Mouse (Mus musculus) v-Abl transformed pro-B cells (cell line): Measurements from ENCODE around the gene Rbm20.

Experiments
- in situ Hi-C, 2 experiments: fragments of 400-800 bp; cut with MboI; formaldehyde crosslinking; loops; one replicate each; pipeline ENCODE4 v1.15.1; 2025; ENCODE audit not compliant: unreplicated experiment in 2 of 2

Rbm20 gene

GRCm38 (mm10) chr19:53891569-53891968 lies 214.5 kb downstream of the Rbm20 start:
- in situ Hi-C loops = loop anchor here in 1 of 2 experiments (25.0 kb wide), 1 partner anchor 754 kb away; the partner anchor contains the start of gene Add3

DNA sequence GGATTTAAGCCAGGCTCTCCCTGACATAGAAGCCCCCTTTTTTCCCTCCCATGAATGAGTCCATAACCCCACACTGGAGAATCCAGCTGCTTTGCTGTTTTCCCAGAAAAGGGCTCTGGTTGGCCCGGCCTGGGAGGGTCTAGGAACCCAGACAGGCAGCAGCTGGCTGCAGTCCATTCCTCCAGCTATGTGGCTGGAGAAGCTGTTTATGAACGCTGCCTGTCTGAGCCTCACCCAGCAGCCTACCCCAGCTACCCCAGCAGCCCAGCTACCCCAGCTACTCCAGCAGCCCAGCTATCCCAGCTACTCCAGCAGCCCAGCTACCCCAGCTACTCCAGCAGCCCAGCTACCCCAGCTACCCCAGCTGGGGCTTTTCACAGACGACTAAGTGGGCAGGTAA lies 215.0 kb downstream of the Rbm20 start, which contains the start of gene Pdcd4:
TSS of gene Pdcd4 (plus strand) at position 171 of the 400 bp plus-strand sequence.
- in situ Hi-C loops = loop anchor here in 1 of 2 experiments (25.0 kb wide), 1 partner anchor 755 kb away; the partner anchor contains the start of gene Add3

DNA sequence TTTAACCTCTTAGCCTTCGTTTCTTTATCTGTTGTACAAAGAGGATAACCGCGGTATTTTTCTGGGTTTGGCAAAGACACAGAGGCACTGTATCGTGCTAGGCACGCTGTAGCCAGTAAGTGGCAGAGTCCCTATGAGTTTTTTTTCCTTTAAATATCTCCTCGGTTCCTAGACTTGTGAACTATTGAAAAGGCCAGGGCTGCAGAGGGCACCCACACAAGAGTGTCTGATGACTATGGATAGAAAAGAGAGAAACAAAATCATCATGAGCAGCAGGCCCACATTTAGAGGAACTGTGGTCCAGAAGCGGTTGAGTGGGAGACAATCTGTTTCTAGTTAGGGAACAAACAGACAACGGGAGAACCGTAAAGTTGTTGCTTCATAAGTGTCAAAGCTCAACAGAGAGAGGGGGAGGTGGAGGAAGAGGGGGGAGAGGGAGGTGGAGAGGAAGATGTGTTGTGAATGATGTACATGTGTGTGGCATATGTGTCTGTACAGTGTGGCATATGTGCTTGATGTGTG lies 215.8 kb downstream of the Rbm20 start:
- in situ Hi-C loops = loop anchor here in 1 of 2 experiments (25.0 kb wide), 1 partner anchor 756 kb away; the partner anchor contains the start of gene Add3

- in situ Hi-C loops = loop anchor here in 1 of 2 experiments (25.0 kb wide), 1 partner anchor 756 kb away; the partner anchor contains the start of gene Add3
Measured at GRCm38 (mm10) chr19:53893711-53894171, 216.6 kb downstream of the Rbm20 start.

GRCm38 (mm10) chr19:53894538-53895121 lies 217.5 kb downstream of the Rbm20 start:
- in situ Hi-C loops = loop anchor here in 1 of 2 experiments (25.0 kb wide), 1 partner anchor 757 kb away; the partner anchor contains the start of gene Add3

- in situ Hi-C loops = loop anchor here in 1 of 2 experiments (25.0 kb wide), 1 partner anchor 761 kb away; the partner anchor contains the start of gene Add3
Measured at GRCm38 (mm10) chr19:53898046-53898445, 220.9 kb downstream of the Rbm20 start.

- in situ Hi-C loops = loop anchor here in 1 of 2 experiments (25.0 kb wide), 1 partner anchor 761 kb away; the partner anchor contains the start of gene Add3
Measured at GRCm38 (mm10) chr19:53898498-53898897, 221.4 kb downstream of the Rbm20 start.

GRCm38 (mm10) chr19:53898970-53899900 lies 222.1 kb downstream of the Rbm20 start:
- in situ Hi-C loops = loop anchor here in 1 of 2 experiments (25.0 kb wide), 1 partner anchor 762 kb away; the partner anchor contains the start of gene Add3

- in situ Hi-C loops = loop anchor here (10.0 to 25.0 kb wide), 3 partner anchors 513 to 1195 kb away; partner anchors contain the start of genes Smndc1 (in 2 of the 2) and Add3 (in 1 of the 2)
Measured at GRCm38 (mm10) chr19:53899941-53900610, 223.0 kb downstream of the Rbm20 start.

GRCm38 (mm10) chr19:53901931-53902738 lies 225.0 kb downstream of the Rbm20 start:
- in situ Hi-C loops = loop anchor here (10.0 to 25.0 kb wide), 2 partner anchors 515 to 1193 kb away; partner anchors contain the start of gene Smndc1 (in 2 of the 2)

DNA sequence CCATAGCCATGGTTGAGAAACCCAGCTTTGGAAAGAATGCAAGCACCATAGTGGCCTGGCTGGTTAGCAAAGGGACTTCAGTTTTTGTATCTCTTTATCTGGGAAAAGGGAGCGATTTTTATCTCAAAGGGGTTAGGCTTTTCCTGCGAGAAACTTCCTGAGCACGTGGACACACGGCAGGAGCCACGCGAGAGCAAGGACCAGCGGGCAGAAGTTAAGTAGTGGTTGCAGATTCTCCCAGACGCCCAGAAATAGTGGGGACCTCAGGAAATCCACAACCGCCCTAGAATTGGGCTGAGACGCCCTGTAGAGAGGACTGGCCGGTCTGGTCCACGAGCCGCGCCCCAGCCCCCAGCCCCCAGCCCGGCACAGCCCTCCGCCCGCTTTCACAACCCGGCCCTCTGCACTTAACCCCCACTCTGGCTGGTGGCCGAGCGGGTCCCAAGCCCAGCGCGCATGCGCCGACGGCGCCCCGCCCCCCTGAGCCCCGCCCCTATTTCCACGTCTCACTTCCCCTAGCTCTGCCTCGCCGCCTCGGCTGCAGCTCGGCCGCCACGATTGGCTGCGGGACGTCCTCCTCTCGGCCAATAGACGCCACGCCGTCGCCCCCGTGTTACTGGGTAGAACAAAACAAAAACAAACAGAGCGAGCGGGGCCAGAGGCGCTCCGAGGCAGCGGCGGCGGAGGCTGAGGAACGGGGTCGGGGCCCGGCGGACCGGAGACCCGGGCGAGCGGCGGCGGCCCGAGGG lies 225.8 kb downstream of the Rbm20 start:
- in situ Hi-C loops = loop anchor here (10.0 to 25.0 kb wide), 2 partner anchors 516 to 1192 kb away; partner anchors contain the start of gene Smndc1 (in 2 of the 2)

GRCm38 (mm10) chr19:53903507-53904321 lies 226.6 kb downstream of the Rbm20 start:
- in situ Hi-C loops = loop anchor here (10.0 to 25.0 kb wide), 2 partner anchors 516 to 1191 kb away; partner anchors contain the start of gene Smndc1 (in 2 of the 2)

GRCm38 (mm10) chr19:53904833-53905480 lies 227.9 kb downstream of the Rbm20 start:
- in situ Hi-C loops = loop anchor here (10.0 to 25.0 kb wide), 2 partner anchors 518 to 1190 kb away; partner anchors contain the start of gene Smndc1 (in 2 of the 2)

DNA sequence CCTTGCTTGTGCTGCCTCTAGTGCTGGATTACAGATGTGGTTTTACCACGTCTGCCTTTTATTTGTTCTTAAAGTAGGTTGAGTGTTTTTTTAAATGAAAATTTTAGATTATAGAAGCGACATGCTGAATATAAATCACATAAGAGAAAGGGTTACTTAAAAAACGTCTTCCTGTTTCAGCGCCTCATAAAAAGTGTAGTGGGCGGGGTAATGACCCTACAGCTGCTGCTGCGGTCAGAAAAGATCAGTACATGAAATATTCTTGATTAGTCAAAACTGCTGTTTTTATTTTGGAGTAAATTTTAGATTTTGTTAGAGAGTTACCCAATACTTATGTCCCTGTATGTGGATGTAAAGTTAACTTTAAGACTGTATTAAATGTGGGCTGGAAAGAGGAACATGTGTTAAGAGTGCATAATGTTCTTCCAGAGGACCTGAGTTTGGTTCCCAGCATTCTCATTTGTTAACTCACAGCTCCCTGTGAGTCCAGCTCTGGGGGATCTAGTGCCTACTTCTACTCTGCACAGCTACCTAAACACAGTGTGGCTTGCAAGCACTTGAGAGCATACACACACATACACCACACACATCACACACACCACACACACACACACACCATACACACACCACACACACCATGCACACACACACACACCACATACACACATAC lies 229.1 kb downstream of the Rbm20 start:
- in situ Hi-C loops = loop anchor here (10.0 to 25.0 kb wide), 2 partner anchors 519 to 1189 kb away; partner anchors contain the start of gene Smndc1 (in 2 of the 2)

DNA sequence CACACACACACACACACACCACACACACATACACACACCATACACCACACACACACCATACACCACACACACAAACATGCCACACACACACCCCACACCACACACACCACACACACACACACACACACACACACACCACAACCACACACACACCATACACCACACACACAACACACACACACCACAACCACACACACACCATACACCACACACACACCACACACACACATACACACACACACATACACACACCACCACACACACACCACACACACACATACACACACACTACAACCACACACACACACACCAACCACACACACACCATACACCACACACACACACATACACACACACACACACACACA lies 229.6 kb downstream of the Rbm20 start:
- in situ Hi-C loops = loop anchor here (10.0 to 25.0 kb wide), 2 partner anchors 519 to 1188 kb away; partner anchors contain the start of gene Smndc1 (in 2 of the 2)

- in situ Hi-C loops = loop anchor here (5.0 to 25.0 kb wide), 3 partner anchors 68 to 528 kb away; partner anchors contain the start of gene Smndc1 (in 2 of the 2)
Measured at GRCm38 (mm10) chr19:53914950-53915349, 237.8 kb downstream of the Rbm20 start.
